Mouse (Mus musculus) MEL (cell line): ENCODE results near the gene Mrm2.

Source experiments
- BHLHE40 ChIP-seq: IDR thresholded peaks from 2 replicates; pipeline ENCODE4 v1.6.1; 2012; ENCODE audit warnings: low read depth, mild to moderate bottlenecking, inconsistent platforms, low read length, improper control_type of control experiment, borderline replicate concordance
- CHD2 ChIP-seq: IDR thresholded peaks from 2 replicates; pipeline ENCODE4 v1.6.1; 2011; ENCODE audit warnings: low read length, improper control_type of control experiment
- CTCF ChIP-seq, 3 experiments: IDR thresholded peaks in 2 of 3; conservative IDR thresholded peaks in 1 of 3; 2 replicates each; pipeline ENCODE4 v1.5.1; 2011 to 2012; ENCODE audit warnings: low read length in 3 of 3, low read depth in 2 of 3, mild to moderate bottlenecking in 2 of 3, improper control_type of control experiment in 1 of 3, inconsistent platforms in 1 of 3, mixed read lengths in 1 of 3, moderate library complexity in 1 of 3; ENCODE audit not compliant: control insufficient read depth in 1 of 3, insufficient read depth in 1 of 3, poor library complexity in 1 of 3, severe bottlenecking in 1 of 3
- EP300 ChIP-seq, 2 experiments: IDR thresholded peaks; 2 replicates each; pipeline ENCODE4 v1.6.1; 2011; ENCODE audit warnings: improper control_type of control experiment in 2 of 2, low read length in 2 of 2, low read depth in 1 of 2, mild to moderate bottlenecking in 1 of 2
- GABPA ChIP-seq: IDR thresholded peaks from 2 replicates; pipeline ENCODE4 v1.6.1; 2012; ENCODE audit warnings: low read depth, mild to moderate bottlenecking, inconsistent platforms, low read length, improper control_type of control experiment, moderate library complexity
- KAT2A ChIP-seq: conservative IDR thresholded peaks from 2 replicates; pipeline ENCODE4 v1.6.1; 2012; ENCODE audit warnings: low read depth, low read length, improper control_type of control experiment, inconsistent platforms
- MAZ ChIP-seq: IDR thresholded peaks from 2 replicates; pipeline ENCODE4 v1.6.1; 2012; ENCODE audit warnings: low read depth, mild to moderate bottlenecking, inconsistent platforms, low read length, improper control_type of control experiment
- MEF2A ChIP-seq: IDR thresholded peaks from 2 replicates; pipeline ENCODE4 v1.6.1; 2014; ENCODE audit warnings: low read depth, mild to moderate bottlenecking, inconsistent platforms, low read length, improper control_type of control experiment; ENCODE audit not compliant: poor library complexity, insufficient replicate concordance, severe bottlenecking; ENCODE audit errors: extremely low read depth
- NELFE ChIP-seq: IDR thresholded peaks from 2 replicates; pipeline ENCODE4 v1.6.1; 2011; ENCODE audit warnings: low read depth, low read length, improper control_type of control experiment
- POLR2A ChIP-seq, 2 experiments: IDR thresholded peaks; 2 replicates each; pipeline ENCODE4 v1.6.1; 2011 to 2012; ENCODE audit warnings: low read length in 2 of 2, mild to moderate bottlenecking in 2 of 2, control low read depth in 1 of 2, improper control_type of control experiment in 1 of 2, low read depth in 1 of 2, moderate library complexity in 1 of 2; ENCODE audit not compliant: control insufficient read depth in 1 of 2, insufficient read depth in 1 of 2, poor library complexity in 1 of 2
- POLR2AphosphoS2 ChIP-seq: IDR thresholded peaks from 2 replicates; pipeline ENCODE4 v1.6.1; 2011; ENCODE audit warnings: low read length, improper control_type of control experiment
- TAL1 ChIP-seq: IDR thresholded peaks from 2 replicates; pipeline ENCODE4 v1.6.1; 2012; ENCODE audit warnings: mild to moderate bottlenecking, inconsistent platforms, low read length, moderate library complexity, mixed read lengths
- USF1 ChIP-seq: IDR thresholded peaks from 2 replicates; pipeline ENCODE4 v1.6.1; 2014; ENCODE audit warnings: low read depth, mild to moderate bottlenecking, inconsistent platforms, low read length, improper control_type of control experiment, moderate library complexity
- ZMIZ1 ChIP-seq: IDR thresholded peaks from 2 replicates; pipeline ENCODE4 v1.6.1; 2012; ENCODE audit warnings: low read depth, mild to moderate bottlenecking, inconsistent platforms, low read length, improper control_type of control experiment, moderate library complexity

DNA sequence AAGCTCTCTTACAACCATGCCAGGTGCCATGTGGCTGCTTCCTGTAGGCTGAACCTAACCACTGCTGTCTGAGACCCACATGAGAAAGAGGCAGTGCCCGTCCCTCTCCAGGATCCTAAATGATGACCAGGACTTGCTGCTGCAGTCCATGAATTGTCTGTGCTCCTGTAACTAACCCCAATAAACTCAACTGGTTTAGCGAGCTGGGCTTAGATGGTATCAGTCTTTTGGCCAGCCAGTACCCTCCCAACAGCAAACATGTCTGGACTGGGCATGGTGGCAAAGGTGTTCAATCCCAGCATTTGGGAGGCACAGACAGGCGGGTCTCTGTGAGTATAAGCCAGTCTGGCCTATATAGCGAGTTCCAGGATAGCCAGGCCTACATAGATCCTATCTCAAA is 37.2 kb upstream of the Mrm2 start:
- TF ChIP-seq EP300 (IDR thresholded peaks at IDR 0.05; ENCODE audit: low read depth in 1 of 2, low read length in 2 of 2), result no peak
- TF ChIP-seq NELFE, result no peak
- no peak for TF ChIP-seq CTCF (IDR thresholded peaks at IDR 0.05 in 2 of 3, conservative IDR thresholded peaks at IDR 0.05 in 1 of 3; ENCODE audit: control insufficient read depth in 1 of 3, insufficient read depth in 1 of 3, low read depth in 2 of 3, low read length in 3 of 3, poor library complexity in 1 of 3, severe bottlenecking in 1 of 3)
- TF ChIP-seq TAL1, result no peak
- TF ChIP-seq CHD2, result no peak
- no peak for TF ChIP-seq POLR2A (IDR thresholded peaks at IDR 0.05; ENCODE audit: control insufficient read depth in 1 of 2, insufficient read depth in 1 of 2, low read depth in 1 of 2, low read length in 2 of 2, poor library complexity in 1 of 2)
- no peak for TF ChIP-seq ZMIZ1
- TF ChIP-seq MEF2A, result no peak
- TF ChIP-seq POLR2AphosphoS2, result no peak
- TF ChIP-seq USF1, result no peak
- no peak for TF ChIP-seq MAZ
- TF ChIP-seq GABPA, result no peak
- TF ChIP-seq KAT2A, result no peak
- TF ChIP-seq BHLHE40, result no peak
